23 mouse cellular contexts compared by ENCODE assay signal in genomic region chr1:91441855-91442254, GRCm38 (mm10). TPM values are rescaled to one million over a fixed set of nuclear protein-coding genes. Genes with fewer than 3 reads are reported as not detected.
DNase-seq lines count a peak whose midpoint lies in the region; ATAC-seq and TF ChIP-seq lines count a peak whose summit lies in the region.
"Had no signal": no experiment of that assay in that cellular context is flagged by ENCODE, and none has a peak within 500 bp of the region (broad histone marks: within the 10 kb centered on the region; RNA-seq: fewer than 3 reads in every experiment).

No protein-coding gene starts in this region.

- H3K4me2 ChIP-seq in liver, postnatal 0 days (ENCODE audit: low read depth, low read length), result no peak overlapping the region
- no peak overlapping the region for H3K4me2 ChIP-seq in liver, embryonic 12.5 days
- no peak overlapping the region for H3K4me2 ChIP-seq in stomach, postnatal 0 days (replicated peaks; ENCODE audit: low read depth)
- H3K4me2 ChIP-seq: embryonic facial prominence, embryonic 12.5 days; embryonic facial prominence, embryonic 15.5 days; heart, embryonic 13.5 days; hindbrain, embryonic 12.5 days; hindbrain, embryonic 15.5 days had no signal

- TF ChIP-seq EP300 in liver, postnatal 0 days (IDR thresholded peaks at IDR 0.05; ENCODE audit: low read depth), result no peak
- TF ChIP-seq EP300 in stomach, postnatal 0 days (optimal IDR thresholded peaks at IDR 0.05), result no peak

- H3K4me1 ChIP-seq in liver, postnatal 0 days (ENCODE audit: insufficient read depth), result peaks cover 59% of the 10 kb centered on the region
- H3K4me1 ChIP-seq in liver, embryonic 12.5 days, result peaks cover 3% of the 10 kb centered on the region; the same call in 1 of the 2 replicates
- H3K4me1 ChIP-seq in megakaryocyte, embryonic 14.5 days, result peaks cover 60% of the 10 kb centered on the region
- H3K4me1 ChIP-seq in stomach, postnatal 0 days (replicated peaks; ENCODE audit: control insufficient read depth, insufficient read depth), result peaks cover 6% of the 10 kb centered on the region; the same call in 1 of the 2 replicates
- H3K4me1 ChIP-seq: hindbrain, embryonic 12.5 days had no signal

- no peak overlapping the region for H3K4me3 ChIP-seq in liver, postnatal 0 days (ENCODE audit: low read depth, low read length)
- H3K4me3 ChIP-seq in liver, embryonic 12.5 days, result no peak overlapping the region
- peak overlapping the region; percentile 80 for H3K4me3 ChIP-seq in megakaryocyte, embryonic 14.5 days (replicated peaks)
- no peak overlapping the region for H3K4me3 ChIP-seq in stomach, postnatal 0 days (ENCODE audit: low read depth, low read length)
- H3K4me3 ChIP-seq: embryonic facial prominence, embryonic 12.5 days; embryonic facial prominence, embryonic 15.5 days; heart, adult 2 months; heart, embryonic 10.5 days; heart, embryonic 13.5 days; hindbrain, embryonic 12.5 days; hindbrain, embryonic 15.5 days had no signal

- WGBS in liver, postnatal 0 days (ENCODE audit: insufficient replicate concordance), result 77% methylated on average over 3 of the region's 3 CpGs
- WGBS in liver, embryonic 12.5 days (ENCODE audit: insufficient replicate concordance), result 74% methylated on average over 3 of the region's 3 CpGs
- 80% methylated on average over 3 of the region's 3 CpGs for WGBS in stomach, postnatal 0 days

- peak overlapping the region; percentile 30; the same call in 1 of the 2 replicates for H3K27ac ChIP-seq in liver, postnatal 0 days (ENCODE audit: low read depth)
- no peak overlapping the region for H3K27ac ChIP-seq in liver, embryonic 12.5 days
- 0 out of 2 replicates have a peak overlapping the region, but pooled peaks have one; percentile 49 for H3K27ac ChIP-seq in stomach, postnatal 0 days (replicated peaks)
- H3K27ac ChIP-seq: embryonic facial prominence, embryonic 12.5 days; embryonic facial prominence, embryonic 15.5 days; heart, adult 2 months; heart, embryonic 10.5 days; heart, embryonic 13.5 days; hindbrain, embryonic 12.5 days; hindbrain, embryonic 15.5 days had no signal

- H3K9ac ChIP-seq in liver, postnatal 0 days (replicated peaks), result no peak overlapping the region
- H3K9ac ChIP-seq in liver, embryonic 12.5 days, result no peak overlapping the region
- no peak overlapping the region for H3K9ac ChIP-seq in stomach, postnatal 0 days (ENCODE audit: low read length)
- H3K9ac ChIP-seq: embryonic facial prominence, embryonic 12.5 days; embryonic facial prominence, embryonic 15.5 days; forebrain, postnatal 0 days; heart, embryonic 13.5 days; hindbrain, embryonic 12.5 days; hindbrain, embryonic 15.5 days had no signal

- no peak for TF ChIP-seq CTCF in liver, postnatal 0 days (IDR thresholded peaks at IDR 0.05; ENCODE audit: low read depth)
- TF ChIP-seq CTCF in stomach, postnatal 0 days (IDR thresholded peaks at IDR 0.05; ENCODE audit: low read depth), result no peak

- no peaks in the 10 kb centered on the region for H3K27me3 ChIP-seq in liver, postnatal 0 days (ENCODE audit: insufficient read depth, low read length)
- H3K27me3 ChIP-seq in liver, embryonic 12.5 days (replicated peaks), result no peaks in the 10 kb centered on the region
- H3K27me3 ChIP-seq in megakaryocyte, embryonic 14.5 days (replicated peaks), result peaks cover 3% of the 10 kb centered on the region
- H3K27me3 ChIP-seq in stomach, postnatal 0 days (ENCODE audit: control insufficient read depth, insufficient read depth, low read length), result no peaks in the 10 kb centered on the region
- H3K27me3 ChIP-seq: embryonic facial prominence, embryonic 12.5 days; embryonic facial prominence, embryonic 15.5 days; heart, embryonic 13.5 days; hindbrain, embryonic 12.5 days; hindbrain, embryonic 15.5 days had no signal

- peaks cover 42% of the 10 kb centered on the region for H3K36me3 ChIP-seq in liver, postnatal 0 days (replicated peaks; ENCODE audit: insufficient read depth, low read length)
- peaks cover 33% of the 10 kb centered on the region for H3K36me3 ChIP-seq in liver, embryonic 12.5 days
- peaks cover 79% of the 10 kb centered on the region for H3K36me3 ChIP-seq in megakaryocyte, embryonic 14.5 days (replicated peaks; ENCODE audit: low read length)
- peaks cover 24% of the 10 kb centered on the region for H3K36me3 ChIP-seq in stomach, postnatal 0 days (ENCODE audit: control insufficient read depth, insufficient read depth, low read length)
- H3K36me3 ChIP-seq: embryonic facial prominence, embryonic 12.5 days had no signal

- no peak for DNase-seq in liver, postnatal 0 days
- DNase-seq in stomach, postnatal 0 days (ENCODE audit: low spot score), result no peak
- no peak for DNase-seq in kidney, postnatal 36 days
- DNase-seq: cerebellum, adult 11 months; cerebellum, adult 2 months; cerebellum, adult 9-11 months; cerebellum, postnatal 25 days; forebrain, postnatal 0 days; gastrocnemius, postnatal 10 days; gastrocnemius, postnatal 36 days; heart, adult 2 months; heart, postnatal 14 days had no signal

- no peak for ATAC-seq in liver, postnatal 0 days
- ATAC-seq in liver, embryonic 12.5 days, result no peak
- no peak for ATAC-seq in megakaryocyte, adult 5-6 weeks (ENCODE audit: poor library complexity, severe bottlenecking)
- no peak for ATAC-seq in stomach, postnatal 0 days (ENCODE audit: low FRiP score, low TSS enrichment)
- ATAC-seq: CD4-positive, CD25-positive, alpha-beta regulatory T cell, adult 4 months; forebrain, embryonic 14.5 days; forebrain, postnatal 0 days had no signal

- no peaks in the 10 kb centered on the region for H3K9me3 ChIP-seq in liver, postnatal 0 days (ENCODE audit: low read length)
- no peaks in the 10 kb centered on the region for H3K9me3 ChIP-seq in liver, embryonic 12.5 days (replicated peaks)
- peaks cover 5% of the 10 kb centered on the region for H3K9me3 ChIP-seq in megakaryocyte, embryonic 14.5 days
- H3K9me3 ChIP-seq in stomach, postnatal 0 days (ENCODE audit: control insufficient read depth, low read length), result no peaks in the 10 kb centered on the region
- H3K9me3 ChIP-seq: embryonic facial prominence, embryonic 12.5 days; embryonic facial prominence, embryonic 15.5 days; heart, embryonic 10.5 days; heart, embryonic 13.5 days; hindbrain, embryonic 12.5 days; hindbrain, embryonic 15.5 days had no signal

RNA-seq across cellular contexts. Expression of gene Per2, which starts 17.3 kb away (rescaled TPM):
- polyA plus RNA-seq in liver, postnatal 0 days (2015; fragmentation: Nextera tagmentation; extraction: Ambion mirVana), result 2.4 and 2.5 TPM in 2 replicates
- polyA plus RNA-seq in liver, embryonic 12.5 days (2016; fragmentation: Nextera tagmentation; extraction: Ambion mirVana), result 2.9 and 3.1 TPM in 2 replicates
- 0.73 and 1.0 TPM in 2 replicates for polyA plus RNA-seq in megakaryocyte, embryonic 14.5 days (2012; ENCODE audit: insufficient read depth, low replicate concordance)
- 1.9 and 3.0 TPM in 2 replicates for total RNA-seq in megakaryocyte, adult 5-6 weeks (2015)
- 1.9 and 2.0 TPM in 2 replicates for total RNA-seq in megakaryocyte, adult 5-6 weeks (2017)
- polyA plus RNA-seq in stomach, postnatal 0 days (2015; fragmentation: Nextera tagmentation; extraction: Ambion mirVana), result 2.4 and 2.8 TPM in 2 replicates

RNA-seq across cellular contexts. Expression of gene Hes6, which starts 28.0 kb away (rescaled TPM):
- polyA plus RNA-seq in liver, postnatal 0 days (2015; fragmentation: Nextera tagmentation; extraction: Ambion mirVana), result 33.1 and 35.0 TPM in 2 replicates
- 31.9 and 32.4 TPM in 2 replicates for polyA plus RNA-seq in liver, embryonic 12.5 days (2016; fragmentation: Nextera tagmentation; extraction: Ambion mirVana)
- polyA plus RNA-seq in megakaryocyte, embryonic 14.5 days (2012; ENCODE audit: insufficient read depth, low replicate concordance), result 41.6 and 60.4 TPM in 2 replicates
- total RNA-seq in megakaryocyte, adult 5-6 weeks (2015), result 31.4 and 37.5 TPM in 2 replicates
- total RNA-seq in megakaryocyte, adult 5-6 weeks (2017), result 29.1 and 30.8 TPM in 2 replicates
- 40.7 and 43.1 TPM in 2 replicates for polyA plus RNA-seq in stomach, postnatal 0 days (2015; fragmentation: Nextera tagmentation; extraction: Ambion mirVana)

RNA-seq across cellular contexts. Expression of gene Ilkap, which starts 43.2 kb away (rescaled TPM):
- polyA plus RNA-seq in liver, postnatal 0 days (2015; fragmentation: Nextera tagmentation; extraction: Ambion mirVana), result 40.3 and 42.8 TPM in 2 replicates
- polyA plus RNA-seq in liver, embryonic 12.5 days (2016; fragmentation: Nextera tagmentation; extraction: Ambion mirVana), result 107 TPM in 2 replicates
- 13.9 and 52.5 TPM in 2 replicates for polyA plus RNA-seq in megakaryocyte, embryonic 14.5 days (2012; ENCODE audit: insufficient read depth, low replicate concordance)
- 67.5 and 71.0 TPM in 2 replicates for total RNA-seq in megakaryocyte, adult 5-6 weeks (2015)
- 90.9 and 102 TPM in 2 replicates for total RNA-seq in megakaryocyte, adult 5-6 weeks (2017)
- polyA plus RNA-seq in stomach, postnatal 0 days (2015; fragmentation: Nextera tagmentation; extraction: Ambion mirVana), result 58.1 and 60.1 TPM in 2 replicates

RNA-seq across cellular contexts. Expression of gene Traf3ip1, which starts 52.6 kb away (rescaled TPM):
- polyA plus RNA-seq in liver, postnatal 0 days (2015; fragmentation: Nextera tagmentation; extraction: Ambion mirVana), result 2.2 and 2.5 TPM in 2 replicates
- polyA plus RNA-seq in liver, embryonic 12.5 days (2016; fragmentation: Nextera tagmentation; extraction: Ambion mirVana), result 3.6 and 4.1 TPM in 2 replicates
- polyA plus RNA-seq in megakaryocyte, embryonic 14.5 days (2012; ENCODE audit: insufficient read depth, low replicate concordance), result 2.0 TPM in 1 of 2 replicates, not detected in the other
- total RNA-seq in megakaryocyte, adult 5-6 weeks (2015), result 1.8 and 2.5 TPM in 2 replicates
- 2.4 and 2.9 TPM in 2 replicates for total RNA-seq in megakaryocyte, adult 5-6 weeks (2017)
- 3.0 and 3.1 TPM in 2 replicates for polyA plus RNA-seq in stomach, postnatal 0 days (2015; fragmentation: Nextera tagmentation; extraction: Ambion mirVana)
